8 mouse cellular contexts compared by ENCODE assay signal in the genomic region with DNA sequence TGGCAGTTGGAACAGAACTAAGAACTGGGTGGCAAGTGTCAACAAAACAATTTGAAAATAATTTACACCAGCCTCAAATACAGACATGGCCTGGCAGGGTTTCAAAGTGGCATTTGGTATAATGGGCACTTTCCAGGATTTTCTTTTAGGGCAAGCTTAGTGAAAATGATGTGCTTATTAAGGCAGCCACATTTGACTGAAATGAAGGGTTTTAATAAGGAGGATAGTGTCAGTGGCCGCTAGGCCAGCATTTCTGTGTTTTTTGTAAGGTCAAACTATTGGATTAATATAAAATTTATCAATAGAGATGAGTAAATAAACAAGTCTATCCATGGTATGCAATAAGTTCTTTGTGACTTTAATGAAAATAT. TPM values are rescaled to one million over a fixed set of nuclear protein-coding genes. Genes with fewer than 3 reads are reported as not detected.
DNase-seq lines count a peak whose midpoint lies in the region; ATAC-seq lines count a peak whose summit lies in the region.

No protein-coding gene starts in this region.

- no peak for ATAC-seq in neural tube, embryonic 11.5 days (ENCODE audit: insufficient read depth, low FRiP score, low TSS enrichment)
- no peak for ATAC-seq in liver, embryonic 13.5 days (ENCODE audit: low read depth)
- no peak for ATAC-seq in monocyte, adult 5-6 weeks (replicated peaks; ENCODE audit: insufficient number of reproducible peaks, low FRiP score, low TSS enrichment, poor library complexity, severe bottlenecking)
- no peak for ATAC-seq in erythroid progenitor cell, adult 5-6 weeks (replicated peaks; ENCODE audit: low FRiP score, poor library complexity, severe bottlenecking)

- H3K4me1 ChIP-seq in heart, embryonic 10.5 days = no peaks in the 10 kb centered on the region
- no peaks in the 10 kb centered on the region for H3K4me1 ChIP-seq in neural tube, embryonic 11.5 days (ENCODE audit: control insufficient read depth, insufficient read depth, low read length)
- no peaks in the 10 kb centered on the region for H3K4me1 ChIP-seq in liver, embryonic 13.5 days (replicated peaks)

- no peak overlapping the region for H3K27ac ChIP-seq in heart, embryonic 10.5 days
- H3K27ac ChIP-seq in neural tube, embryonic 11.5 days (ENCODE audit: low read depth, low read length) = no peak overlapping the region
- H3K27ac ChIP-seq in liver, embryonic 13.5 days = no peak overlapping the region

- peak overlapping the region; percentile 41 for H3K4me2 ChIP-seq in neural tube, embryonic 11.5 days (ENCODE audit: low read depth)
- peak overlapping the region; percentile 41; the same call in 1 of the 2 replicates for H3K4me2 ChIP-seq in liver, embryonic 13.5 days

- no peaks in the 10 kb centered on the region for H3K27me3 ChIP-seq in heart, embryonic 10.5 days (ENCODE audit: insufficient read depth, poor library complexity, severe bottlenecking)
- no peaks in the 10 kb centered on the region for H3K27me3 ChIP-seq in neural tube, embryonic 11.5 days (ENCODE audit: control insufficient read depth, insufficient read depth, low read length)
- no peaks in the 10 kb centered on the region for H3K27me3 ChIP-seq in liver, embryonic 13.5 days

- 53% methylated on average over 1 of the region's 1 CpGs for WGBS in heart, embryonic 10.5 days
- 70% methylated on average over 1 of the region's 1 CpGs for WGBS in neural tube, embryonic 11.5 days
- WGBS in liver, embryonic 13.5 days (ENCODE audit: insufficient replicate concordance) = 54% methylated on average over 1 of the region's 1 CpGs

- peak overlapping the region; percentile 55 for H3K4me3 ChIP-seq in heart, embryonic 10.5 days
- H3K4me3 ChIP-seq in neural tube, embryonic 11.5 days (ENCODE audit: low read depth, low read length) = peak overlapping the region; percentile 31; the same call in 1 of the 2 replicates
- H3K4me3 ChIP-seq in liver, embryonic 13.5 days (replicated peaks) = no peak overlapping the region

- H3K9ac ChIP-seq in neural tube, embryonic 11.5 days (ENCODE audit: low read length) = no peak overlapping the region
- H3K9ac ChIP-seq in liver, embryonic 13.5 days = no peak overlapping the region

- no peak for DNase-seq in heart, embryonic 10.5 days (ENCODE audit: low spot score)
- DNase-seq in heart, adult 18-20 months = no peak
- no peak for DNase-seq in neural tube, embryonic 11.5 days (ENCODE audit: low spot score)
- no peak for DNase-seq in neural tube, embryonic 10.5 days (ENCODE audit: extremely low spot score, low spot score)
- no peak for DNase-seq in liver, embryonic 13.5 days
- DNase-seq in gastrocnemius, postnatal 10 days = no peak

- H3K9me3 ChIP-seq in heart, embryonic 10.5 days = no peaks in the 10 kb centered on the region
- no peaks in the 10 kb centered on the region for H3K9me3 ChIP-seq in neural tube, embryonic 11.5 days (ENCODE audit: control insufficient read depth, low read length)
- H3K9me3 ChIP-seq in liver, embryonic 13.5 days (replicated peaks) = no peaks in the 10 kb centered on the region

- H3K36me3 ChIP-seq in heart, embryonic 10.5 days = no peaks in the 10 kb centered on the region
- H3K36me3 ChIP-seq in neural tube, embryonic 11.5 days (ENCODE audit: control insufficient read depth, insufficient read depth, low read length) = no peaks in the 10 kb centered on the region
- H3K36me3 ChIP-seq in liver, embryonic 13.5 days = no peaks in the 10 kb centered on the region

RNA-seq across cellular contexts. Expression of a gene that starts 0.5 kb away (rescaled TPM):
- polyA plus RNA-seq in heart, embryonic 10.5 days (2016; fragmentation: Nextera tagmentation; extraction: Ambion mirVana) = 0.27 and 0.54 TPM in 2 replicates
- total RNA-seq in heart, adult 18-20 months (2021) = under 1 TPM; 0.03 to 0.12 TPM
- polyA plus RNA-seq in neural tube, embryonic 11.5 days (2014; fragmentation: Nextera tagmentation; extraction: Ambion mirVana) = 0.15 and 0.33 TPM in 2 replicates
- polyA plus RNA-seq in liver, embryonic 13.5 days (2015; fragmentation: Nextera tagmentation; extraction: Ambion mirVana) = 0.03 TPM in 2 replicates
- not detected in 3 replicates for total RNA-seq in monocyte, adult 5-6 weeks (2017)
- not detected in 2 replicates for total RNA-seq in erythroid progenitor cell, adult 5-6 weeks (2015; ENCODE audit: low replicate concordance)
- total RNA-seq in erythroid progenitor cell, adult 5-6 weeks (2017; ENCODE audit: low replicate concordance) = not detected in 2 replicates
- under 1 TPM in 1 of 2 experiments, not detected in 1; 0.09 TPM for total RNA-seq in gastrocnemius, postnatal 10 days (2021)
